Mouse (Mus musculus) kidney, embryonic 15.5 days (tissue): ENCODE data around the gene Gm11032. TPM values are rescaled to one million over a fixed set of nuclear protein-coding genes. Genes with fewer than 3 reads are reported as not detected.

ENCODE experiments used
- ATAC-seq: fragments of 200-750 bp; cut with Nextera tagmentation; replicated peaks from 2 replicates; pipeline ENCODE4 v1.8.0; 2017; ENCODE audit warnings: moderate TSS enrichment; ENCODE audit not compliant: low FRiP score
- H3K27ac ChIP-seq: fragments of 300-500 bp; sonication (generic); 2 replicates; pipeline ENCODE4 v1.5.1; 2015; ENCODE audit warnings: mild to moderate bottlenecking, inconsistent platforms
- H3K27me3 ChIP-seq: fragments of 300-500 bp; sonication (generic); 2 replicates; pipeline ENCODE4 v1.6.1; 2015; ENCODE audit warnings: inconsistent platforms
- H3K36me3 ChIP-seq: fragments of 300-500 bp; sonication (generic); 2 replicates; pipeline ENCODE4 v1.6.1; 2015; ENCODE audit warnings: inconsistent platforms
- H3K4me1 ChIP-seq: fragments of 300-500 bp; sonication (generic); 2 replicates; pipeline ENCODE4 v1.6.1; 2015; ENCODE audit warnings: inconsistent platforms
- H3K4me2 ChIP-seq: fragments of 300-500 bp; sonication (generic); 2 replicates; pipeline ENCODE4 v1.6.1; 2015; ENCODE audit warnings: moderate library complexity, mild to moderate bottlenecking, inconsistent platforms
- H3K4me3 ChIP-seq: fragments of 300-500 bp; sonication (generic); replicated peaks from 2 replicates; pipeline ENCODE4 v1.5.1; 2015; ENCODE audit warnings: mild to moderate bottlenecking, inconsistent platforms
- H3K9ac ChIP-seq: fragments of 300-500 bp; sonication (generic); 2 replicates; pipeline ENCODE4 v1.6.1; 2015; ENCODE audit warnings: mild to moderate bottlenecking, inconsistent platforms
- H3K9me3 ChIP-seq: fragments of 300-500 bp; sonication (generic); replicated peaks from 2 replicates; pipeline ENCODE4 v1.6.1; 2016; ENCODE audit warnings: inconsistent platforms
- WGBS: fragments of 180-500 bp; shearing (Covaris S2); methylation state at CpG from one replicate; pipeline ENCODE4 v1.1.7; 2015; ENCODE audit warnings: mixed read lengths; 5-methylcytosine and 5-hydroxymethylcytosine counted together
- polyA plus RNA-seq: library from polyadenylated mRNA; unstranded; fragments of >200 nt; fragmentation: Nextera tagmentation; extraction: Ambion mirVana; gene quantifications from 2 replicates; pipeline ENCODE4 v1.2.1, GENCODE M21; 2015

Gene Gm11032
- polyA plus RNA-seq, 1 experiment from 2014 or later, result not detected

GRCm38 (mm10) chr11:4661324-4661723, 41.5 kb downstream of the Gm11032 start:
- no peak overlapping the region for H3K4me3 ChIP-seq
- peaks cover 64% of the 10 kb centered on the region for H3K36me3 ChIP-seq
- no peak overlapping the region for H3K9ac ChIP-seq
- no peaks in the 10 kb centered on the region for H3K27me3 ChIP-seq
- no peaks in the 10 kb centered on the region for H3K9me3 ChIP-seq
- no peak for ATAC-seq
- no peak overlapping the region for H3K27ac ChIP-seq
- H3K4me1 ChIP-seq, result no peaks in the 10 kb centered on the region
- H3K4me2 ChIP-seq, result no peak overlapping the region
- 87% methylated on average over 4 of the region's 4 CpGs for WGBS

GRCm38 (mm10) chr11:4661871-4662495, 42.1 kb downstream of the Gm11032 start:
- no peak for ATAC-seq
- Histone ChIP-seq H3K27me3 (no peaks in the 10 kb centered on the region), H3K27ac (no peak overlapping the region), H3K4me3 (no peak overlapping the region), H3K4me1 (no peaks in the 10 kb centered on the region), H3K36me3 (peaks cover 63% of the 10 kb centered on the region), H3K9ac (no peak overlapping the region), H3K4me2 (no peak overlapping the region), H3K9me3 (no peaks in the 10 kb centered on the region)
- 82% methylated on average over 10 of the region's 10 CpGs for WGBS

GRCm38 (mm10) chr11:4662496-4662878, 42.6 kb downstream of the Gm11032 start:
- 88% methylated on average over 11 of the region's 11 CpGs for WGBS
- H3K27me3 ChIP-seq, result no peaks in the 10 kb centered on the region
- no peak overlapping the region for H3K27ac ChIP-seq
- H3K36me3 ChIP-seq, result peaks cover 65% of the 10 kb centered on the region
- no peak overlapping the region for H3K4me2 ChIP-seq
- no peak overlapping the region for H3K4me3 ChIP-seq
- H3K4me1 ChIP-seq, result no peaks in the 10 kb centered on the region
- H3K9me3 ChIP-seq, result no peaks in the 10 kb centered on the region
- no peak for ATAC-seq
- H3K9ac ChIP-seq, result no peak overlapping the region

Other genes starting within 250 kb of the Gm11032 start
- gene Hormad2, start 179.0 kb upstream of the Gm11032 start, polyA plus RNA-seq, result 0.09 and 0.53 TPM in 2 replicates
- 24.4 and 25.6 TPM in 2 replicates for gene Mtmr3, start 25.2 kb upstream of the Gm11032 start, polyA plus RNA-seq
- gene Ascc2, start 17.7 kb downstream of the Gm11032 start, polyA plus RNA-seq, result 34.5 and 36.5 TPM in 2 replicates
- 889 and 930 TPM in 2 replicates for gene Uqcr10, start 84.3 kb downstream of the Gm11032 start, polyA plus RNA-seq
- gene Zmat5, start 84.6 kb downstream of the Gm11032 start, polyA plus RNA-seq, result 71.6 and 72.1 TPM in 2 replicates
- gene Cabp7, start 126.7 kb downstream of the Gm11032 start, polyA plus RNA-seq, result 0.10 and 0.17 TPM in 2 replicates
- 49.8 and 53.2 TPM in 2 replicates for gene Nf2, start 229.5 kb downstream of the Gm11032 start, polyA plus RNA-seq